Mouse (Mus musculus) embryonic facial prominence, embryonic 11.5 days (tissue): ENCODE data around the gene Slc39a3. TPM values are rescaled to one million over a fixed set of nuclear protein-coding genes. Genes with fewer than 3 reads are reported as not detected.
"Not testable (repeated sequence)": the region's sequence is repeated elsewhere in the genome, so short reads cannot be mapped to it uniquely, and the experiment has no call there.

Experiments used
- ATAC-seq: fragments of 200-750 bp; cut with Nextera tagmentation; replicated peaks from 2 replicates; pipeline ENCODE4 v1.8.0; 2017; ENCODE audit warnings: low read depth; ENCODE audit not compliant: insufficient number of reproducible peaks, low FRiP score, low TSS enrichment
- DNase-seq: peaks from one replicate; pipeline ENCODE4 v3.0.0-alpha.2; 2015; ENCODE audit warnings: low spot score
- H3K27ac ChIP-seq: fragments of 300-500 bp; sonication (generic); replicated peaks from 2 replicates; pipeline ENCODE4 v1.5.1; 2014; ENCODE audit warnings: mild to moderate bottlenecking, low read depth, low read length, control low read depth
- H3K27me3 ChIP-seq: fragments of 300-500 bp; sonication (generic); 2 replicates; pipeline ENCODE4 v1.6.1; 2014; ENCODE audit warnings: mild to moderate bottlenecking, low read length, moderate library complexity, mixed read lengths; ENCODE audit not compliant: control insufficient read depth, insufficient read depth
- H3K36me3 ChIP-seq: fragments of 300-500 bp; sonication (generic); replicated peaks from 2 replicates; pipeline ENCODE4 v1.6.1; 2014; ENCODE audit warnings: low read depth, mild to moderate bottlenecking, low read length, moderate library complexity, mixed read lengths; ENCODE audit not compliant: control insufficient read depth, insufficient read depth
- H3K4me1 ChIP-seq: fragments of 300-500 bp; sonication (generic); 2 replicates; pipeline ENCODE4 v1.6.1; 2014; ENCODE audit warnings: low read length, mixed read lengths; ENCODE audit not compliant: control insufficient read depth, insufficient read depth
- H3K4me2 ChIP-seq: fragments of 300-500 bp; sonication (generic); 2 replicates; pipeline ENCODE4 v1.6.1; 2014; ENCODE audit warnings: low read depth, mild to moderate bottlenecking, control low read depth, low read length, moderate library complexity
- H3K4me3 ChIP-seq: fragments of 300-500 bp; sonication (generic); 2 replicates; pipeline ENCODE4 v1.5.1; 2014; ENCODE audit warnings: low read depth, low read length, control low read depth
- H3K9ac ChIP-seq: fragments of 300-500 bp; sonication (generic); replicated peaks from 2 replicates; pipeline ENCODE4 v1.6.1; 2014; ENCODE audit warnings: mild to moderate bottlenecking, control low read depth, low read length
- H3K9me3 ChIP-seq: fragments of 300-500 bp; sonication (generic); replicated peaks from 2 replicates; pipeline ENCODE4 v1.6.1; 2016; ENCODE audit warnings: mild to moderate bottlenecking, low read length, inconsistent platforms, mixed read lengths; ENCODE audit not compliant: control insufficient read depth
- WGBS: fragments of 180-500 bp; shearing (Covaris S2); extraction: QIAGEN DNeasy Blood & Tissue Kit; methylation state at CpG from one replicate; pipeline ENCODE4 v1.1.7; 2014; 5-methylcytosine and 5-hydroxymethylcytosine counted together
- polyA plus RNA-seq: library from polyadenylated mRNA; unstranded; fragments of >200 nt; fragmentation: Nextera tagmentation; extraction: Ambion mirVana; gene quantifications from 2 replicates; pipeline ENCODE4 v1.2.1, GENCODE M21; 2014

Slc39a3 gene
- polyA plus RNA-seq, 1 experiment from 2014 or later: 7.2 TPM

- DNase-seq: peak; percentile 33
- WGBS: 7% methylated on average over 3 of the region's 3 CpGs
- no peak overlapping the region for H3K9ac ChIP-seq
These were observed 46.2 kb downstream of the Slc39a3 start for GRCm38 (mm10) chr10:80991007-80991406.

GRCm38 (mm10) chr10:80990406-80990805 is 46.8 kb downstream of the Slc39a3 start:
- Histone ChIP-seq H3K9me3 (no peaks in the 10 kb centered on the region), H3K4me1 (peaks cover 3% of the 10 kb centered on the region), H3K4me3 (no peak overlapping the region), H3K36me3 (no peaks in the 10 kb centered on the region), H3K9ac (no peak overlapping the region), H3K27me3 (peaks cover 15% of the 10 kb centered on the region), H3K27ac (no peak overlapping the region), H3K4me2 (no peak overlapping the region)
- ATAC-seq (no peak), DNase-seq (no peak)
- 72% methylated on average over 7 of the region's 7 CpGs for WGBS

More at GRCm38 (mm10) chr10:80991007-80991406, 46.2 kb downstream of the Slc39a3 start:
- Histone ChIP-seq H3K27me3 (peaks cover 9% of the 10 kb centered on the region; the same call in 1 of the 2 replicates), H3K36me3 (no peaks in the 10 kb centered on the region), H3K9me3 (no peaks in the 10 kb centered on the region), H3K4me3 (no peak overlapping the region), H3K4me2 (no peak overlapping the region), H3K27ac (no peak overlapping the region), H3K4me1 (no peaks in the 10 kb centered on the region)
- no peak for ATAC-seq

DNA sequence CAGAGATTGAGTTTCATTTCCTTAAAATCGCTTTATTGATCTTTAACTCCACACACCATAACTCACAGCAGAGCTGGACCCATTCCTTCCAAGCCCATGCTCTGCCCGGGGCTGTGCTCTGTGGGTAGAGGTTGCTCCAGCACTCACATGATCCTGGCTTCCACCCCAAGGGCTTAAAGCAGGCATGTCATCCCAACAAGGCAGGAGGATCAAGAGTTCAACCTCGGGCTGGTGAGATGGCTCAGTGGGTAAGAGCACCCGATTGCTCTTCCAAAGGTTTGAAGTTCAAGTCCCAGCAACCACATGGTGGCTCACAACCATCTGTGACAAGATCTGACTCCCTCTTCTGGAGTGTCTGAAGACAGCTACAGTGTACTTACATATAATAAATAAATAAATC is 47.4 kb downstream of the Slc39a3 start:
- peaks cover 20% of the 10 kb centered on the region for H3K27me3 ChIP-seq
- 55% methylated on average over 4 of the region's 4 CpGs for WGBS

DNA sequence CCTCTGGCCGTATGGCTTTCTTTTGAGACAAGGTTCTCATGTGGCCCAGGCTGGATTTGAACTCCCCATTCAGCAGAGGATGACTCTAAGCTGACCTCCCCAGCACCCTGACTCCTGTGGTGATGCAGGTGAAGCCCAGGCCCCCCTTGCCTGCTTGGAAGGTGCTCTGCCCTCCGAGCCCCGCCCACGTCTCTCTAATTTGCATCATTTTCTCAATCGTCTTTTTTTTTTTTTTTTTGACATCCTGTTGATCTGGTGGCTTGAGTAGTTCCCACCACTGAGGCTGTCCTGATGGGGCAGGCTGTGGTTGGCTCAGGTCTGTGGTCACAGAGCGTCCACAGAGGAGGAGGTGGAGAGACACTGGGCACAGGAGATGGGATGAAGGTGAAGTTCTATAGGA is 47.8 kb downstream of the Slc39a3 start:
- 70% methylated on average over 6 of the region's 6 CpGs for WGBS
- Histone ChIP-seq H3K27ac (no peak overlapping the region), H3K4me1 (peaks cover 3% of the 10 kb centered on the region), H3K9ac (no peak overlapping the region), H3K4me3 (no peak overlapping the region), H3K4me2 (no peak overlapping the region), H3K27me3 (peaks cover 20% of the 10 kb centered on the region), H3K36me3 (no peaks in the 10 kb centered on the region), H3K9me3 (no peaks in the 10 kb centered on the region)
- DNase-seq (no peak), ATAC-seq (no peak)

More for the DNA sequence above, 47.4 kb downstream of the Slc39a3 start:
- ATAC-seq, H3K9ac ChIP-seq, H3K4me3 ChIP-seq, H3K4me2 ChIP-seq, H3K27ac ChIP-seq, H3K36me3 ChIP-seq, H3K4me1 ChIP-seq, H3K9me3 ChIP-seq, DNase-seq: not testable (repeated sequence)

GRCm38 (mm10) chr10:80987709-80988441 is 49.4 kb downstream of the Slc39a3 start:
- H3K36me3 ChIP-seq: no peaks in the 10 kb centered on the region
- no peak overlapping the region; the same call in 1 of the 2 replicates for H3K27ac ChIP-seq
- no peaks in the 10 kb centered on the region for H3K9me3 ChIP-seq
- peak; percentile 83 for ATAC-seq
- no peak overlapping the region for H3K9ac ChIP-seq
- peaks cover 3% of the 10 kb centered on the region for H3K4me1 ChIP-seq
- peak; percentile 92 for DNase-seq
- 12% methylated on average over 10 of the region's 10 CpGs for WGBS
- no peak overlapping the region for H3K4me3 ChIP-seq
- H3K4me2 ChIP-seq: no peak overlapping the region; the same call in 1 of the 2 replicates
- peaks cover 20% of the 10 kb centered on the region for H3K27me3 ChIP-seq

DNA sequence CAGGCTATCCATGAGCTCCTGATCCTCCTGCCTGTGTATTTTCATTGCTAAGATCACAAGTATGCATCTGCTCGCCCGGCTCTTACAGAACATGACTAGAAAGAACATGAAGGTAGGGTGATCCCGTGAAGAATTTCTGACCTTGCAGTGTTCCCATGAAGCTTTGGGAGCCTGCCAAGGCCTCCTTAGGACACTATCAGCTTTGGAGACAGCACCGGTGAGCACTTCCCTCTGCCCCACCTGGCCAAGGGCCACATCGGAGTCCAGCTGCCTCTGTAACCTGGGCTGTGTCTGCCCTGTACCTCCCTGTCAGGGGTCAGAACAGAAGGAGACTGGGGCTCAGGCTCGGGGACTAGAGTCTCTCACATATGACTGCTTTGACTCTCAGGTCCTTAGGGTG is 50.5 kb downstream of the Slc39a3 start:
- ATAC-seq (no peak), DNase-seq (no peak)
- Histone ChIP-seq H3K9ac (no peak overlapping the region), H3K4me3 (no peak overlapping the region), H3K27me3 (peaks cover 20% of the 10 kb centered on the region), H3K9me3 (no peaks in the 10 kb centered on the region), H3K36me3 (no peaks in the 10 kb centered on the region), H3K27ac (no peak overlapping the region), H3K4me1 (peaks cover 3% of the 10 kb centered on the region), H3K4me2 (no peak overlapping the region)
- WGBS: 79% methylated on average over 6 of the region's 6 CpGs

DNA sequence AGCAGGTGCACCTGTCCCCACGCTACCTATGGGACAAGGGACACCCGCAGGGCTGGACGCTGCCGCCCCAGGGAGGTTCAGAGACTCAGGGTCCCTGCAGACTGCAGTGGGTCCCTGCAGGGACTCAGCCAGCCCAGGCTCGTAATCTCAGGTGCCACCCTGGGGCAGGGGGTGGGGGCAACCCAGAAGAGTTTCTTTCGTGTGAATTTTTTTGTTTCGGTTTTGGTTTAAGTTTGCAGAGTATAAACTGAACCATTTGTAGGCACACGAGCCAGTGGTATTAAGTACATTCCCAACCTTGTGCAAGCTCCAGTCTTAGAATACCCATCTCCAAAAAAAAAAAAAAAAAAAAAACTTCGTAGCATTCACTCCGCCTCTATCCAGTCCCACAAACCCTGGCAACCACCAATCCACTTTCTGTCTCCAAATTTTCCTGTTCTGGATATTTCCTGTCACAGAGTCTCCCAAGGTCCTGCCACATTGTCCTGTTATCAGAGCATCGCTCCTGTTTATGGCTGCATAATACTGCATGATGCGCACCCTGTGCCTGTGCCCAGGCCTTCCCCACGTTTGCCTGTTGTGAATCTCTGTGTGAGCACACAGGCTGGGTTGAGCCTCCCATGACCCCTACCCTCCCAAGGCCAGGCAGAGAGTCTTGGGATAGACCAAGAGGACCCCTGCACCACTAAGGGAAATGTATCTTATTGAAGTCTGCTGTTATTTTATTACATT is 51.1 kb downstream of the Slc39a3 start:
- no peaks in the 10 kb centered on the region for H3K36me3 ChIP-seq
- H3K4me3 ChIP-seq: no peak overlapping the region
- H3K4me1 ChIP-seq: peaks cover 3% of the 10 kb centered on the region
- ATAC-seq (no peak), DNase-seq (no peak)
- no peaks in the 10 kb centered on the region for H3K9me3 ChIP-seq
- 31% methylated on average over 13 of the region's 13 CpGs for WGBS
- no peak overlapping the region for H3K27ac ChIP-seq
- H3K27me3 ChIP-seq: peaks cover 20% of the 10 kb centered on the region
- no peak overlapping the region; the same call in 1 of the 2 replicates for H3K9ac ChIP-seq
- peak overlapping the region; percentile 30 for H3K4me2 ChIP-seq
